Mouse (Mus musculus) hindbrain, embryonic 10.5 days (tissue): ENCODE data around the gene Gfra1. TPM values are rescaled to one million over a fixed set of nuclear protein-coding genes. Genes with fewer than 3 reads are reported as not detected.

ENCODE experiments used
- DNase-seq: peaks from one replicate; pipeline ENCODE4 v3.0.0-alpha.2; 2017; ENCODE audit warnings: low spot score
- H3K27ac ChIP-seq: fragments of 300-500 bp; sonication (generic); 2 replicates; pipeline ENCODE4 v1.5.1; 2016; ENCODE audit warnings: mild to moderate bottlenecking, moderate library complexity
- H3K27me3 ChIP-seq: fragments of 300-500 bp; sonication (generic); 2 replicates; pipeline ENCODE4 v1.6.1; 2016; ENCODE audit warnings: mild to moderate bottlenecking; ENCODE audit not compliant: poor library complexity, insufficient read depth, severe bottlenecking
- H3K36me3 ChIP-seq: fragments of 300-500 bp; sonication (generic); 2 replicates; pipeline ENCODE4 v1.6.1; 2016; ENCODE audit warnings: mild to moderate bottlenecking, moderate library complexity
- H3K4me1 ChIP-seq: fragments of 300-500 bp; sonication (generic); replicated peaks from 2 replicates; pipeline ENCODE4 v1.6.1; 2016; ENCODE audit warnings: mild to moderate bottlenecking
- H3K4me3 ChIP-seq: fragments of 300-500 bp; sonication (generic); 2 replicates; pipeline ENCODE4 v1.5.1; 2016; ENCODE audit warnings: mild to moderate bottlenecking, moderate library complexity
- H3K9me3 ChIP-seq: fragments of 300-500 bp; sonication (generic); 2 replicates; pipeline ENCODE4 v1.6.1; 2016; ENCODE audit warnings: mild to moderate bottlenecking, moderate library complexity
- WGBS: fragments of 180-500 bp; shearing (Covaris S2); methylation state at CpG from one replicate; pipeline ENCODE4 v1.1.7; 2016; 5-methylcytosine and 5-hydroxymethylcytosine counted together
- polyA plus RNA-seq: library from polyadenylated mRNA; unstranded; fragments of >200 nt; fragmentation: Nextera tagmentation; extraction: Ambion mirVana; gene quantifications from 2 replicates; pipeline ENCODE4 v1.2.1, GENCODE M21; 2016

The Gfra1 gene
- polyA plus RNA-seq, 1 experiment from 2014 or later: 26.7 TPM

DNA sequence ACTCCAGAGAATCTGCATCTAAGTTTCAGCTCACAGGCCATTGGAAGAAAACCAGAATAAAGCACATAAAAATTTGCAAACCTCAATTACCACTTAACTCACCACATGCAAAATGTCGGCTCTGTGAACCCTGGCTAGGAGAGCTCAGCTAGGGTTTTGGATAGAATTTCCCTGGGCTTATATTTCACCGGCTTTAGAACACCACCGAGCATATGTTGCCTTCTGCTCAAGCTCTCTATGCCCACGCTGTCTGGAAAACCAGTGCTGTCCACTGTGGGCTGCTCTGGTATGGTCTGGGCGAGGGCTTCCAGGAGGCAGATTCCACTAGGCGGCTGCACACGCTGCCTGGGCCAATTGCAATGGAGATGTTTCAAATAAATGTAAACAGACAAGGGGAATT is 154.6 kb downstream of the Gfra1 start:
- peaks cover 10% of the 10 kb centered on the region; the same call in 1 of the 2 replicates for H3K36me3 ChIP-seq
- no peak overlapping the region for H3K27ac ChIP-seq
- H3K4me1 ChIP-seq: peaks cover 12% of the 10 kb centered on the region; the same call in 1 of the 2 replicates
- DNase-seq: no peak
- H3K4me3 ChIP-seq: no peak overlapping the region
- WGBS: 82% methylated on average over 7 of the region's 7 CpGs
- no peaks in the 10 kb centered on the region; the same call in 1 of the 2 replicates for H3K9me3 ChIP-seq
- peaks cover 4% of the 10 kb centered on the region; the same call in 1 of the 2 replicates for H3K27me3 ChIP-seq

DNA sequence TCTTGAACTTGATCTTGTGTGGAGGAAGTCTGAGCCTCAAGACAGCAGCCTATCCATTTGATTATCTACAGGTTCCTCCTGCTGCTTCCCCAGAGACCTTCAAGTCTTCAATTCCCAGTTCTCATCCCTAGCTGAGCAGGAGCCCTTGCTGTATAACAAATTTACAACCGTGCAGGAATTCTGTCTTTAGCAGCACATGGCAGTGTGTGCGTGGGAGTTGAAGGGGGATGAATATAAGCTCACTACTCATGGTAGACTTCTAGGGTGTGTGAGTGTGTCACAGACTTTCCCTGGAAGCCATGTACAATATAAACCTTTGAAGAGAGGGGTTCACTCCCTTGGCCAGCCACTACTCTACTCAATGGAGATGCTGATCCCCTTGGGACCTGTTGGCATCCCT is 157.8 kb downstream of the Gfra1 start:
- Histone ChIP-seq H3K9me3 (no peaks in the 10 kb centered on the region; the same call in 1 of the 2 replicates), H3K27ac (no peak overlapping the region), H3K27me3 (peaks cover 4% of the 10 kb centered on the region; the same call in 1 of the 2 replicates), H3K4me1 (peaks cover 14% of the 10 kb centered on the region; the same call in 1 of the 2 replicates), H3K36me3 (peaks cover 11% of the 10 kb centered on the region; the same call in 1 of the 2 replicates), H3K4me3 (no peak overlapping the region)
- WGBS: 87% methylated on average over 2 of the region's 2 CpGs
- DNase-seq: no peak

DNA sequence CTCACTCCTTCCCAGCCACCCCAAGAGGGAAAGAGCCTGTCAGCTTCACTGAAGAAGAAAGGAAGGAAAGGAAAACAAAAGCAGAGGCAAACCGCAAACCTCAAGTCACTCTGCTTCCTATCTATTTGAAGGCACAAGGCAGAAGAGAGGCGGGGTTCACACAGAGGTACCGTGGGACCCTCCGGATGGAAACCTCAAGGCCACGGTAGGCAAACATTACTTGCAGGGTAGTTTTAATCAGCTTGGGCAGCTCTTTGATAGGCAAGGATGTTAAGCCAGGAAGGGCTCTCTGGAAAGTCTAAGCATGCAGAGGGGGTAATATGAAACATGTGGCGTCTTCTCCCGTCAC is 158.9 kb downstream of the Gfra1 start:
- DNase-seq: no peak
- WGBS: 60% methylated on average over 7 of the region's 7 CpGs
- no peak overlapping the region for H3K4me3 ChIP-seq
- peaks cover 4% of the 10 kb centered on the region; the same call in 1 of the 2 replicates for H3K27me3 ChIP-seq
- no peak overlapping the region for H3K27ac ChIP-seq
- no peaks in the 10 kb centered on the region; the same call in 1 of the 2 replicates for H3K9me3 ChIP-seq
- H3K36me3 ChIP-seq: peaks cover 11% of the 10 kb centered on the region; the same call in 1 of the 2 replicates
- H3K4me1 ChIP-seq: peaks cover 14% of the 10 kb centered on the region; the same call in 1 of the 2 replicates

DNA sequence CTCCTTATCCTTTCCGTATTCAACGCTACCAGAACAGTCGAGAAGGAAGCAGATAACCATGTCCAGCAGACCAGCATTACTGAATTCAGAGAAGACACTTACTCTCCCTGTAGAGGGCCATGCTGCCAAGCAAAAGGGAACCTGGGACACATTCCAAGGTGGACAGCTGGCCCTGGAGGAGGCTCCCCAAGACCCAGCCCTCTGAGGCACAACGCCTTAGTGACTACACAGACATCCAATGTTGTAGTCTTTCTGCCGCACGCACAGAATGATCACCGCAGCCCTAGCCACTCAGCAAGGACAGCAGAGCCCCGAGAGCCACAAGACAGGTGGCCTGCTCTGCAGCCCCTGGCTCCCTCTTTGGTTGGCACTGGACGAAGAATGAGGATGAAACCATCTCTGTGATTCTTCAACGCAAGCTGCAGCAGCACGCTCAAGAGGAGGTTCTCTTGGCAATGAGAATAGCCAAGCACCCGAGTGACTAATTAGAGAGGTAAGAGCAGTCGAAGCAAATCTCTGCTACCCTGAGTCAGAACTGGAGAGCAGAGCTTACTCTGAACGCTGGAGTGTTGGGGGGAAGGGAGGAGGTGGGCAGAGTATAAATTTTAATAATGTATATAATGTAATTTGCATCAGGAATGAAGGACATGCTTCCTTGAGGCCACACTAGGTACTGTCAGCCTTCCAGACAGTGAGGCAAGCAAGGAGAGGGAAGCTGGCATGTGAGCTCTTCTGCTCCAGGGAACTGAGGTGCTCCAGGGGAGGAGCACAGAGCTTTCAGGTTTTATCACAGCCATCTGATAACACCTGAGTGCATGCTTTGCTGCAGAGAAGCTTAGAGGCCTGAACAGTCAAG is 159.5 kb downstream of the Gfra1 start:
- H3K9me3 ChIP-seq: no peaks in the 10 kb centered on the region
- 90% methylated on average over 14 of the region's 14 CpGs for WGBS
- H3K4me1 ChIP-seq: peaks cover 14% of the 10 kb centered on the region; the same call in 1 of the 2 replicates
- peaks cover 11% of the 10 kb centered on the region; the same call in 1 of the 2 replicates for H3K36me3 ChIP-seq
- H3K4me3 ChIP-seq: no peak overlapping the region
- H3K27me3 ChIP-seq: peaks cover 4% of the 10 kb centered on the region; the same call in 1 of the 2 replicates
- no peak overlapping the region for H3K27ac ChIP-seq
- no peak for DNase-seq

DNA sequence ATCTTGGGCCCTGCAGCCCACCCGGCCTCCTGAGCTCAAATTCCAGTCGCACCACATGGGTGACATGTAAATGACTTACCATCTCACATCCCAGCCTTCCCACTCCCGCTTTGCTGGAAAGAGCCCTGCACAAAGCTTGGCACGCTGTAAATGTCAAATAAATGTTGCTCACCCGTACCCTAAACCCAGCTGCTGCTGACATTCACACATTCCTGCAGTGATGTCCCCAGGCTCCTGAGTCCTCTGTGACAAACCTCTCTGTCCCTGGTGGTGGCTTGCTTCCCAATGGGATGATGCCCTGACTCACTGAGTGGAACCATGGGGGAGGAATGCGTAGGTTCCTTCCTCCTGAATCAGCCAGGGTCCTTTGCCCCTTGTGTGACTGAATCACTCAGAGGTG is 167.6 kb downstream of the Gfra1 start:
- Histone ChIP-seq H3K4me1 (no peaks in the 10 kb centered on the region), H3K27ac (no peak overlapping the region), H3K36me3 (no peaks in the 10 kb centered on the region), H3K9me3 (0 out of 2 replicates have a peak, but pooled peaks cover 2% of the 10 kb centered on the region), H3K4me3 (no peak overlapping the region), H3K27me3 (no peaks in the 10 kb centered on the region)
- no peak for DNase-seq
- 84% methylated on average over 6 of the region's 6 CpGs for WGBS

DNA sequence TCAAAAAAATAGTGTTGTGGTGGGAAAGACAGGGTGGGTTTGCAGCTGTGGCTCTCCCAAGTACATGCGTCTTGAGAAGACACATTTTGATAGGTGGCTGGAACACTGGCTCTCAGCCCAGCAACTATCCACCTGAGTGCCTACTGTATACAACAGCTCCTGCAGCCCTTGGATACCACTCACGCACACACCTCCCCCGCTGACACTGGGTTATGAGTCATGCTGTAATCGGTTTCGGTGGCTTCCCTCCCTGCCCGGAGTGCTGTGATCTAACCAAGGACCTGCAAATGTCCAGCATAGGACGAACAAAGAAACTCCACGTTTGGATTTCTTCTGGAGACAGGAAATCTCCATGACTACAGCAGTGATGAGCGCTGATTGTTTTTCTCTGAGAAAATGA is 180.4 kb downstream of the Gfra1 start:
- WGBS: 83% methylated on average over 9 of the region's 9 CpGs
- Histone ChIP-seq H3K4me3 (no peak overlapping the region), H3K9me3 (no peaks in the 10 kb centered on the region), H3K27me3 (no peaks in the 10 kb centered on the region), H3K4me1 (no peaks in the 10 kb centered on the region), H3K27ac (no peak overlapping the region), H3K36me3 (no peaks in the 10 kb centered on the region)
- no peak for DNase-seq

DNA sequence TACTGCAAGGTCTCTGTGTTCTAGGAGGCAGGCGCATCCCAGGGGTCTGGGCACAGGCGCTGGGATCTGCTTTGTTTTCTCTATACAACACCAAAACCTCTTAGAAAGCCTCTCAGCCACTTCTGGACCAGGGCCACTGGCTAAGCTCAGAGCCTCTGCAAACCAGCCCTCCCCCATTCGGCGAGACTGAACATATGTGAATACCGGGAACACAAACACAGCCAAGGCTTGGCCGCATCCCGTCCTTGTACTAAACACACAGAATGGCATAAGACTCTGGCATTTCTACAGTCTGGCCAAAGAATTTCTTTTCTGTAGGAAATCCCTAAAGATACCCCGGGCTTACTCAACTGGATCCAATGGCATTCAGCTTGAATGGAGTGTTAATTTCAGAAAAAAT is 183.9 kb downstream of the Gfra1 start:
- Histone ChIP-seq H3K36me3 (peaks cover 4% of the 10 kb centered on the region; the same call in 1 of the 2 replicates), H3K9me3 (no peaks in the 10 kb centered on the region), H3K27ac (no peak overlapping the region), H3K4me3 (no peak overlapping the region), H3K4me1 (peaks cover 2% of the 10 kb centered on the region; the same call in 1 of the 2 replicates), H3K27me3 (no peaks in the 10 kb centered on the region)
- 89% methylated on average over 8 of the region's 8 CpGs for WGBS
- no peak for DNase-seq

DNA sequence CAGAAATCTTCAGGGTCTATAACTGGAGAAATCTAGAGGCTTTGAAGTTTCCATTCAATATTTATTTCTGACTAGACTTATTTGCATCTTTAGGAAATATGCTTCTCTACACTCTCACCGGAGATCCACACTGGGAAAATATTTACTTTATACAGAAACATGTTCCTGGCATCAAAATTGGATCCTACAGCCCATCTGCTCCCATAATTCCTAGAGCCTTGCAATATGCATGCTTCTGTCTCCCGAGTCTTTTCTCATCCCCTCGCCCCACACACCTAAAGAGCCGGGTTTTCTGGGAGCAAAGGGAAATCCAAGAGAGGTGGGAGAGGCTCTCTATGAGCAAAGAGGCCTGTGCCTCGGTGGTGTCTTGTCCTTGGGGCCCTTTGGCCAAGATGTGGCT is 184.9 kb downstream of the Gfra1 start:
- Histone ChIP-seq H3K27ac (no peak overlapping the region), H3K4me3 (no peak overlapping the region), H3K4me1 (peaks cover 5% of the 10 kb centered on the region; the same call in 1 of the 2 replicates), H3K9me3 (no peaks in the 10 kb centered on the region), H3K36me3 (peaks cover 4% of the 10 kb centered on the region; the same call in 1 of the 2 replicates), H3K27me3 (no peaks in the 10 kb centered on the region)
- 88% methylated on average over 5 of the region's 5 CpGs for WGBS
- no peak for DNase-seq

DNA sequence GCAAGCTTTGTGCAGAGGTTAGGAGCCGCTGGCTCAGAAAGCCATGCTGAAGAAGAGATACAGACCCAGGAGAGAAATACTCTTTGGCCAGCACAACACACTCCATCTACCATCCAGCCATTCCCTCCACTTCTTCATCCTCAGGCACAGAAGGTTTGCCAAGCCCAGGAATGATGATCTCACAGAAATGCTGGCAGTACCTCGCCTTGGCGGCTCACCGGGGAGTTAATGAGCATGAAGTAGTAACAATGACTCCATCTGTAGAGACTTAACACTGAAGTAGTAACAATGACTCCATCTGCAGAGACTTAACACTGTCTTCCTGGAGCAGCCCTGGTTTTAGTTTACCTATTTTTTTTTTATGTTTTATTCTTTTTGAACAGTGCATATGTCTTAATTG is 187.2 kb downstream of the Gfra1 start:
- Histone ChIP-seq H3K9me3 (no peaks in the 10 kb centered on the region), H3K27me3 (0 out of 2 replicates have a peak, but pooled peaks cover under 1% of the 10 kb centered on the region), H3K4me3 (no peak overlapping the region), H3K4me1 (peaks cover 5% of the 10 kb centered on the region; the same call in 1 of the 2 replicates), H3K36me3 (peaks cover 4% of the 10 kb centered on the region; the same call in 1 of the 2 replicates), H3K27ac (no peak overlapping the region)
- DNase-seq: no peak
- WGBS: 72% methylated on average over 4 of the region's 4 CpGs

DNA sequence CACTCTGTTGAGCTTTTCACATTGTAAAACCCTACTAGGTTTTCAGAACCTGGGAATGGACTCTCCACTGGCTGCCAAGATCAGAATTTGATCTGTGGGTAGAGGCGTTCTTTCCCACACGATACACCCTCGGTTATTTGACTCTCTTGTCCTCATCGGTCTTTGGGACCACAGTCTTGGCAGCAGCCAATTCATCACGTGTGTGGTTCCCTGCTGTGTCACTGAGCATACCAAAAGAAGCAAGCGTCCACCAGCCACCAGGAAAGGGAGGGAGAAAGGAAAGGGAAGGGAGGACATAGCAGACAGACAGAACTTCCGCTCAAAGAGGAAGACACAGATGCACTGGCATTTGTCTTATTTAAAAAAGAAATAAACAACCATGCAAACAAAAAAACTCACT is 189.1 kb downstream of the Gfra1 start:
- Histone ChIP-seq H3K9me3 (no peaks in the 10 kb centered on the region), H3K27me3 (peaks cover 12% of the 10 kb centered on the region), H3K27ac (0 out of 2 replicates have a peak overlapping the region, but pooled peaks have one; percentile 37), H3K4me3 (no peak overlapping the region), H3K4me1 (peaks cover 5% of the 10 kb centered on the region; the same call in 1 of the 2 replicates), H3K36me3 (peaks cover 7% of the 10 kb centered on the region; the same call in 1 of the 2 replicates)
- 29% methylated on average over 7 of the region's 7 CpGs for WGBS
- DNase-seq: no peak

DNA sequence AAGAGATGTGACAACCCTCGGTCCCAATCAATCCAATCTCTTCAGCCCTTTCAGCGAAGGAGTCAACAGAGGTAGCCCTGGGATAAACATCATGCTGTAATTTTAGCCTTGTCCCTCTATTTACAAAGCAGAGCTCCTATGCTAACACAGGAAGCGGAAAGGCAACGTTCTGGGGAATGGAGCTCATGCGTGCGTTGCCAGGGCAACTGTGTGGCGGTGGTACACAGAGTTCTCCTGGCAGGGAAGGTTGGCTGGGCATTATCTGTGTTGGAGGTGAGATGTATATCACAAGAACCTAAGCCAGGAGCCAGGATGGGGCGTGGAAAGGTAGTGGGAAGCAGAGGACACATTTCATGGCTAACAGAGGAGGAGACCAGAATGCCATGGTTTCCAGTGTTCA is 194.8 kb downstream of the Gfra1 start:
- no peak overlapping the region for H3K27ac ChIP-seq
- H3K27me3 ChIP-seq: peaks cover 28% of the 10 kb centered on the region
- peaks cover 6% of the 10 kb centered on the region; the same call in 1 of the 2 replicates for H3K36me3 ChIP-seq
- no peaks in the 10 kb centered on the region for H3K9me3 ChIP-seq
- 82% methylated on average over 8 of the region's 8 CpGs for WGBS
- no peak overlapping the region for H3K4me3 ChIP-seq
- peaks cover 20% of the 10 kb centered on the region for H3K4me1 ChIP-seq
- no peak for DNase-seq

DNA sequence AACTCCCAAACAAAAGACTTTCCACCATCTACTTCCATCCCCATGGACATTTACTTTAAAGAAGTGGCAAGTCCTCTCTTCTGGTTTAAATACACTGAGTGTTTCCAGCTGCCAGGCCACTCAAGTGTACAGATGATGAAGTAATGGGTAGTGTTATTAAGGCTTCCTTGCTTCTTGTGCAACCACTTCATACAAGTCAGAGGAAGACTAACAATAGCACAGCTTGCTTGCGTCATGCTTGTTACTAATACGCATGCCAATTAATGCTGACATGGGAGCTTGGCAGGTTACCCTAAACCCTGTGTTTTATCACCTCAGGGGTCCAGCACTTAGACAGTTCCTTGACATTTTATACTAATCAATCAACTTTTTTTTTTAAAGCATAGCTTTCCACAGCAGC is 196.5 kb downstream of the Gfra1 start:
- peaks cover 20% of the 10 kb centered on the region for H3K4me1 ChIP-seq
- H3K27me3 ChIP-seq: peaks cover 30% of the 10 kb centered on the region
- H3K36me3 ChIP-seq: peaks cover 6% of the 10 kb centered on the region; the same call in 1 of the 2 replicates
- no peak overlapping the region for H3K27ac ChIP-seq
- DNase-seq: no peak
- no peaks in the 10 kb centered on the region for H3K9me3 ChIP-seq
- no peak overlapping the region for H3K4me3 ChIP-seq
- WGBS: 54% methylated on average over 2 of the region's 2 CpGs

DNA sequence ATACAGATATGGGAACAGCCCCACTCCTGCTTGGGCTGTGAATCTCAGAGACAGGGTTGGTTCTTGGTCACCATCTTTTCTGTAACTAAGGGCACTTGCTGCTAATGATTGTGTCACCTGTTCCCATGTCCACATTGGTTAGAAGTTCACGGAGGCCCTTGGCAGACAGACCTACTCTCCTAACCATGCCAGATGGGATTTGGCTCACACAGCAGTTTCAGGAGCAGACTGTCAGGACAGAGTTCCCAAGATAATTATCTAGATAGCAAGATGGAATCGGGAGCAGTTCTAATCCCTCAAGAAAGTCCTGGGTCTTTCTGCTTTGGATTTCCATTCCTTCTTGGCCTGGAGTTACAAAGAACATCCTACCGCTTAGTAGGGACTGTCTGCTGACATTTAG is 199.2 kb downstream of the Gfra1 start:
- 91% methylated on average over 3 of the region's 3 CpGs for WGBS
- no peaks in the 10 kb centered on the region for H3K9me3 ChIP-seq
- H3K27ac ChIP-seq: no peak overlapping the region

More for the DNA sequence above, 199.2 kb downstream of the Gfra1 start:
- DNase-seq: no peak
- H3K4me3 ChIP-seq: no peak overlapping the region
- peaks cover 20% of the 10 kb centered on the region for H3K27me3 ChIP-seq
- peaks cover 2% of the 10 kb centered on the region; the same call in 1 of the 2 replicates for H3K36me3 ChIP-seq
- peaks cover 20% of the 10 kb centered on the region for H3K4me1 ChIP-seq
